Mouse (Mus musculus): ENCODE measurements at regions not wholly inside any gene's neighbourhood (a gene's known extent, or its start where the extent isn't known, plus 50 kb on each side); places are given as distances from the start of the nearest gene placed in this dataset.

DNA sequence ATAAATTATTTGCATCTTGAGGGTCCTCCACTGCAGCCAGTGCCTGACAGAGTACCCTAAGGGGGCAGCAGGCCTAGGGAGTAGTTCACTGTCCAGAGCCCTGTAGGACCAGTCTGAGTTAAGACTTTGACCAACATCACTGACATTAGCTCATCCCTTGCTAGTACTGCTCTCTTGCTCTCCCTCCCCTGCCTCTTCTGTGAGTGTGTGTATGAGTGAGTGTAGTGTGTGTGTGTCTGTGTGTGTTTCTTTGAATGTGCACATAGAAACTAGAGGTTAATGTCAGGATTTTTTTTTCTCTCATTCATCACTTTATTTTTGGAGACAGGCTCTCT is 266.2 kb downstream of the Gm49356 start:
- TF ChIP-seq POLR2A (IDR thresholded peaks at IDR 0.05; ENCODE audit: extremely low read depth, insufficient read depth, low read length) (no peak), CTCF (IDR thresholded peaks at IDR 0.05; ENCODE audit: low read depth, low read length) (no peak)

All from liver, adult 2 months (tissue).